Mouse (Mus musculus): ENCODE measurements around the gene Neurod4.
"Not testable (repeated sequence)": the region's sequence is repeated elsewhere in the genome, so short reads cannot be mapped to it uniquely, and the experiment has no call there.

Gene Neurod4

DNA sequence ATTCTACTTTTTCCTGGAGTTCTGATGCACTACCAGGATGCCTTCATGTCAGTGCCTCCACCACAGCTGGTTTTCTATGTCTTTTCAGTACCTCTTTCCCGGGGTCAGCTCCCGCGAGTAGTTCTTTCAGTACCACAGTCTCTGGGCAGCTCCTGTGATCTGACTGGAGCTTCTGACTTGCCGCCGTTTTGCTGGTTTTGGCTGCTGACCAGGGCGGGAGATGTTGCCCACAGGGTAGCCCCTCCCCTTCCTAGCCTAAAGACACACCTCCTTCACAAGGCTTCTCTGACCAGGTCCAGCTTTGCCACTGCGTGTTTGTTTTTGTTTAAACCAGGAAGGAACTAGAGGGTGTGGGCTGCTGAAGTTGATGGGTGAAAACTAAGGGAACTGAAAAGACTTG, at the start of gene Neurod4:
Gene Neurod4, minus strand, starts transcription at position 175 of the 400 bp plus-strand sequence.
- no peak for DNase-seq (ENCODE audit: low spot score)

DNA sequence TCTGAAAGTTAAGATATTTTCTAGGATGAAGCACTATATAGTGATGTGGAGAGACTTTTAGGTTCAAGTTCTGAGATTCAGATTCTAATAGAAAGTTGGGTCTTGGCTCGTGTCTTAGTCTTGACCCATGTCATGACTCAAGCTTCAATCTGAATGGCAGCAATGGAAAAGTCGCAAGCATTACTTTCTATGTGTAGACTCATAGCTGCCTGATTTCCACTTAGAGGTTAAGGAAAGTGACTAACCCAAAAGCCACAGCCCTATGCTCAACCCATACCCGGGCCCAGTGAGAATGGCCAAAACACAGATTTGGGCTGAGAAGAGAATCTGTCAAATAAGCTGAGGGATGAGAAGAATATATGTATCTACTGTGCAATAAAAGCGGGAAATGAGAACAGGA, 44.2 kb upstream of the Neurod4 start:
- no peak for DNase-seq (ENCODE audit: low spot score)

DNA sequence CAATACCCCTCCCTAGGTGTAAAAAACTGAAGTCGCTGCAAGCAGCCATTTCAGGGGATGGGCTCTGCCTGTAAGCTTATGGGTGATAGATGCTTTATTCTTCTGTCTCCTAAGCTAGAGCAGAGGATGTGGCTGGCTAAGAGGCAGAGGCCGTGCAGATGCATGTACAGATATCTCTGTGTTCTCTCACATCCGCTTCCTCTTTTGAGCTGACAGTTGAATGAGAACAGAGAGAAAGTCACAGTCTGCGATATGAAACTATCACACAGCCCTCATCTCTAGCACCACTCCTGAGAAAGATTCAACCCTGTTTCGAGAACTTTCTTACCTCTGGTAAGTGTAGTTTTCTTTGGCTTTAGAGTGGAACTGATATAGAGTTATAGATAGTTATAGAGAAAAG, 42.6 kb upstream of the Neurod4 start, which contains the start of gene Tespa1:
Gene Tespa1, plus strand, starts transcription at position 234 of the 400 bp plus-strand sequence.
- no peak for DNase-seq (ENCODE audit: low spot score)

DNA sequence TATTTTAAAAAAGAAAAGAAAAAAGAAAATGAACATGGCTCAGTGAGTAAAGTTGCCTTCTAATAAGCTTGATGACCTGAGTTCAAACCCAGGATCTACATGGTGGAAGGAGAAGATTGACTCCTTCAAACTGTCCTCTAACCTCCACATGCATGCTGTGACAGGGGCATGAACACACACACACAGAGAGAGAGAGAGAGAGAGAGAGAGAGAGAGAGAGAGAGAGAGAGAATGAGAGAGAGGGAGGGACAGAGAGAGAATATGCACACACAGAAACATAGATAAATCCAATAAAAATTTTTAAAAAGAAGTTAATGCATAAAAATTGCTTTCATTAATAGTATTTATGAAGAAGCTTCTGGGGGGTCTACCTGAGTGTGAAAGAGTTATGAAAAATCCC, 42.0 kb upstream of the Neurod4 start:
- DNase-seq (ENCODE audit: low spot score): no peak

DNA sequence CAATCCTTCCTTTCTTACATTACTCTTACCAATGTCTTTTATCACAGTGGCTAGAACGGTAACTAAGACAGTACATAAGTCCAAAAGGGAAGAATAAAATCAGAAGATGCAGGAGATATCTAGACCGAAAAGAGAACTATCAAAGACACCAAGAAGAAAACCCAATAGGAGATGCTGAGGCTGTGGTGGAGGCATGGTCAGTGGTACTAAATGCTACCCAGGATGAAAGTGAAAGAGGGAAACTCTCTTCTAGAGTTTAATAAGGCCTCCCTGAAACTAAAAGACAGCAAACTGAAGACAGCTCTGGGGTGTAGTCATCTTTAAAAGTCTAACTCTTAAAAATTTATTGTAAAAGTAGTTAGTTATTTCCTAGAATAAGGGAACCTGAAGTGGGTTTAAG, 40.7 kb upstream of the Neurod4 start:
- DNase-seq (ENCODE audit: low spot score): no peak

DNA sequence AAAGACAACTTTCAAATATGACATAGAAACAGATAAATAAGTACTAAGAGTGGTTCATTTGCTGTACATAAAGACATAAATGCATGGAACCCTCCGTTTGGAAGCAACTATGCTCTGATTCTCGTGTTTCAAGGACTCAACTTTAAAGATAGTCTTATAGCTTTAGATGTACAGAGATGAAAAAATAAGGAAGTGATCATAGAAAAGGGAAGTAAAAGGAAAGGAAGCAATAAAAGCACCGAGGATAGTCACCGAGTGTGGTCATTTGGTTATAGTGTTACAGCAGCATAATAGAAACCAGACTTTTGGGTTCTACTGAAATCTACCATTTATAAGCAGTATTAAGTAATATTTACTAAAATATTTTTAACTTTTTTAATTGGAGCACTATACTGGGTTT, 38.7 kb upstream of the Neurod4 start:
- DNase-seq (ENCODE audit: low spot score): no peak

DNA sequence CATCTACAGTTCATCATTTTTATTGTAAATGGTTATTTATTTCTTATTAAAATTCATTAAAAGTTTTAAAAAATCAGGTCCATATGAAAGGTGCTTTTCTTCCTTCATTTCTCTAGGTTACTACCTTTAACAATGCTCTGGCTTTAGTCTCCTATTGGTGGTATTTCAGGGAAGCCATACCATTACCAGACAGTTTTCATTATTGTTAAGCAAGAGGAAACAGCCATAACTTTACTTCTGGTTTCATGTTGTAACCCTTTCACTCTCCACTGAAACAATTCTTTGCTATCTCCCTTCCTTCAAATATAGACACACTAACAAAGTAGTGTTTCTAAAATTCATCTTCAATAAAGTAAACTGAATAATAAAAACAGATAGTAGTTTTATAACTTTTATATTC, 35.8 kb upstream of the Neurod4 start:
- no peak for DNase-seq (ENCODE audit: low spot score)

DNA sequence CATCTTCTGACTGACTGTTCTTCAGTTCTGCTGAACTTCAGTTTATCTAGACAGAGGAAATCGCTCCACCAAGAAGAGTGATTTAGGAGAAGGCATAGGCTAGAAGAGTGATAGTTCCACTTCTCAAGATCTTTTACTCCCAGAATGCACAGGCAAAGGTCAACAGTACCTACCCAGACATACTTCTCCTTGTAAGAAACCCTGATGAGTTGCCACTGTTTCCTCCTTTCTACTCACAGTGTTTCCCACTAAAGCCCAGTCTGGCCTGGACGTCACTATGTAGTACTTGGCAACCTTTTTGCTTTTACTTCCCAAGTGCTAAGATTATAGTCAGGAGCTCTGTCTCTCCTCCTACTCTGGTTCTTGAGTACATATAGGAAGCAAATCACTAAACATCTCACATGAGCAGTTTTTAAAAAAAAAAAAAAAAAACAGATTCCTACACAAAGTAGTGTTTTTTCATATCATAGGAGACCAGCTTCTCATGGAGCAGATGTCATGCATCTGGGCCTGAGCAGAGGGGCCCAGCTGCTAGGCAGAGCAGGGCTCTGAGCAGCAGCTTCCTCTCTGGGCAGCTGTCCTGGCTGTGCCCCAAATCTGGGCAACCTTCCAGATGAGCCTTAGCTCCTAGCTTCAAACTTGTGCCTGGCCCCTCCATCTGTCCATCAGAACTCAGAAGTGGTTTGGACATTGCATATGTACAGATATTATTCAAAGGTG, 34.2 kb upstream of the Neurod4 start:
- DNase-seq (ENCODE audit: low spot score): no peak

DNA sequence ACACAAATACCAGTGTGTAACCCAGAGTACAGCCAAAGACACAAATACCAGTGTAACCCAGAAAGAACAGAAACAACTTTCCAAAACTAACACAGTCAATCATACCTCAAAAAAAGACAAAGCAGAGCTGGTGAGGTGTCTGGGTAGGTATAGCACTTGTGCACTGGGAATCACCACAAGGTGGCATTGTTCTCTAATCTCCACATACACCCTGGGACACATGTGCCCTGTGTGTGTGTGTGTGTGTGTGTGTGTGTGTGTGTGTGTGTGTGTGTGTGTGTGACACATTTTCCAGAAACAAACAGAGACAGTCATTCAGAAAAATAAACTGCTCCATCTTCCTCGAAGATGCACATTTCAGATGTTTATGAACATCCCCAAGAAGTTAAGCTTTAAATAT, 33.5 kb upstream of the Neurod4 start:
- DNase-seq (ENCODE audit: low spot score): no peak

DNA sequence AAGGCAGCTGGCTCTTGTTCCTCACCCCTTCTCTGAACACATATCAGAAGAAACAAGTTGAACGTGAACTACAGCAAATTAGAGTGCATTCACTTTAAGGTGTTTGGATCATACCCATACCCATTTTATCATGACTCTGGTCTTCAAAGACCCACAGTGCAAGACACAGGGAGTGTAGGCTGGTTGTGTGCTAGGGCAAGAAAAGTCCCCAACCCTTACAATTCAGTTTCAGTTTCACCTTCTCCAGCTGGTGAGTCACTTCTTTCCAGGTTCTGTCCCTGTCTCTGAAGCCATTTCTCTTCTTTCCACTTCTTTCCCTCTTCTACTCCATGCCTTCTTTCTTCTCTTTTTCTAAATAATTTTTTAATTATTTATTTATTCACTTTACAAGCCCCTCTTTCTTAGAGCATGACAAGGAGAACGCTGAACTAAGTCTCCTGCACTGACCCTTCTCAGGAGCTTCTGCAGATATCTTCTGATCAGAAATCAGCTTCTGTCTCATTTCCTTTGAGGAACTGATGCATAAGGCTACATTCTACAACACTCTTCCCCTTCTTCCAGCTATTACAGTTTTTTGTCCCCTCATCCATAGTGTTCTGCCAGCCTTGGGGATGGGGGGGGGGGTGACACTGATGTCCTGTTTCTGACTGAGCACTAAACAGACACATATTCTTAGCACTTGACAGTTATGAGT, 31.6 kb upstream of the Neurod4 start:
- no peak for DNase-seq (ENCODE audit: low spot score)

DNA sequence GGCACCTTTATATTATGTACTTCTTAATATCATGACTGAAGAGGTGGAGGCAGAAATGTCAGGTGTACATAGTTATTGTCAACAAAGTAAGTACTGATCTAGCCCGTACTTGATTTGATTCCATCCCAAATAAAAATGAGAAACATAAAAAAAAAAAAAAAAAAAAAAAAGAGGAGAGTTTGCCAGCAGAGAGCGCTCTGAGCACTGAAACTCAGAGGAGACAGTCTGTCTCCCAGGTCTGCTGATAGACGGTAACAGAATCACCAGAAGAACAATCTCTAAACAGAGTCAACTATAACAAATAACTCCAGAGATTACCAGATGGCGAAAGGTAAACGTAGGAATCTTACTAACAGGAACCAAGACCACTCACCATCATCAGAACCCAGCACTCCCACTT, 24.1 kb upstream of the Neurod4 start:
- DNase-seq (ENCODE audit: low spot score): not testable (repeated sequence)

DNA sequence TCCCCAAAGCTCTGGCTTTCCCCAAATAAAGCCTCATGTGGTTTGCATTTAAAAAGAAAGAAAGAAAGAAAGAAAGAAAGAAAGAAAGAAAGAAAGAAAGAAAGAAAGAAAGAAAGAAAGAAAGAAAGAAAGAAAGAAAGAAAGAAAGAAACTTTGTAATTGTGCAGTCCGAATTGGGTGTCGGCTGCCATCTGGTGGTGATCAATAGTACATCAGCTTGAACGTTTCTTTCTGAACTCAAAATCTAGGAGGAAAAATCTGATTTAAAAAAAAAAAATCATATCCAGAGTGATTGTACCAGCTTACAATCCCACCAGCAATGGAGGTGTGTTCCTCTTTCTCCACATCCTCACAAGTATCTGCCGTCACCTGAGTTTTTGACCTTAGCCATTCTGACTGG, 18.7 kb upstream of the Neurod4 start:
- DNase-seq (ENCODE audit: low spot score): not testable (repeated sequence)

DNA sequence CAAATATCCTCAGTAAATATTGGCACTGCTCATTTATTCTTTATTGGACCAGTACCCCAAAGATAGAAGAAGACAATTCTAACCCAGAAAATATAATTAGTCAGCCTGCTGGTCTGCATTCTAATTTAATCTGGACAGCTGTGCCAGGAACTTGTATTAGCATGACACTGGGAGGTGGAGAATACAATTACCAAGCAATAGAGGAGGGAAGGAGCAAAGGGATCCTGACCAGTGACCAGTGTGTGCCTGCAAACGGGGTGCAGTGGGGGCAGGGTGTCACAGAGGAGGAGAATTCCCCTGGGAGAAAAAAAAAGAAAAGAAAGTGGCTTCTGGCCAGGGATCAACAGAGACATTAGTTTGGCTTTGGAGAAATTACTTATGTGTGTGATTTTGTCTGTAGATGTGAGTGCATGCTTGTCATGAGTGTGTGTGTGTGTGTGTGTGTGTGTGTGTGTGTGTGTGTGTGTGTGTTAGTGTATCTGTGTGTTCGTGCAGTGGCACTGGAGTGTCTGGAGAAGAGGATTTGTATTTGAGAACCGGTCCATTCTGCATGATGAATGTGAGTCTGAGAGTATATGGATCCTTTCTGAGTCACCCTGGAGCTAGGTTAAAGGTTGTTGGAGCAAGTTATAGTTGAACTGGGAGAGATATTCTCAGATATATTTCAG, 13.8 kb upstream of the Neurod4 start:
- DNase-seq (ENCODE audit: low spot score): no peak

DNA sequence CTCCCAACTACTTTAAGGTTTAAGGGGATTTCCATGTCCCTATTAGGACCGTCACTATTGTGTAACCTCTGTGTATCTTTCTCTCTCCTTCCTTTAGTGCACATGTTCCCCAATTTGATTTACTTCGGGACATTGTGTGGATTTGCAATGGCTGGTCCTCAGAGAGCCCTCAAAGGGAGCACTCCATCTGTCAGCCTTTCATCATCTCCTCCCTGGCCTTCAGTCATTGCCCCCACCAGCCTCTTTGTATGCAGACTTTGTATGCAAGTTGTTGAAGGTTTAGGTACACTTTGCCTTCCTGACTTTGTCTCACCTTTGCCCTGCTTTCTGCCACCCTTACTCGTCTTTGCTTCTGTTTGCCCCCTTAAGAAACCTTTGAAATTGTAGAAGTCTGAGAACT, 8.0 kb upstream of the Neurod4 start:
- no peak for DNase-seq (ENCODE audit: low spot score)

DNA sequence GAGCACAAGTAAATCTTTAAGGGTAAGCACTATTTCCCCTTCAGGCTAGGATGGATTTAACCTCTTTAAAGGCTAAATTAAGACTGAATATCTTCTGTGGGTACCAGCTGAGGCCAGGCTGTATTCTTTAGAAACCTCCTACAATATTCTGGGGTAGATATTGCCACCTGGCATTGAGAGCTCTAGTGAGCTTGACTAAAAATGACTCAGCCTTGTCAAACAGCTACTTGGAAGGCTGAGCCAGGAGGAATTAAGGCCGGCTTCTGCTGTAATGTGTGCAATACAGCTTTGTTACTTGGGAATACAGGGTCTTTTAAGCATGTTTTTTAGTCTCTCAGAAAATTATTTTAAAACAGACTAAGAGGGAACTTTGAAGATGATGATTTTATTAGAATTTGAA, 7.2 kb upstream of the Neurod4 start:
- peak; percentile 16 for DNase-seq (ENCODE audit: low spot score)

DNA sequence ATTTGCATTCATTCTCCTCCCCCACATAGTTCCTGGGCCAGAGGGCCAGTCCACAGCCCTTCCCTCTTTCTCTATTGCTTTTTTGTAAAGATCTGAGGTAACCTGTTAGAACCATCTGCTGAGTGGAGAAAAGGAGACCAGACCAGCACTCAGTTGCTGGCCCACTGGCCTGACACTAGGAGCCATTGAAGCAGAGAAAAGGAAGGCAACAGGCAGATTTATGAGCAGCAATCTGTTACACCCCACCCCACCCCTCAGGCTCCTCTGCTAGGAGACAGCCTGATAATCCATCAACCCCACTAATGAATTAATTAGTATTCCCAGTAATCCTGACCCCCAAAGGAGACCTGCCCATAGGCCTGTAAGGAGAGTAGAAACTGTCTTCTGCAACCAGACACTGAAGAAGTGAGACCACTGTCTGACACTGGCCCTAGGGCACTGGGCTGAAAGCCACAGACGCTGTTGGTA, 2.0 kb upstream of the Neurod4 start:
- DNase-seq (ENCODE audit: low spot score): no peak

DNA sequence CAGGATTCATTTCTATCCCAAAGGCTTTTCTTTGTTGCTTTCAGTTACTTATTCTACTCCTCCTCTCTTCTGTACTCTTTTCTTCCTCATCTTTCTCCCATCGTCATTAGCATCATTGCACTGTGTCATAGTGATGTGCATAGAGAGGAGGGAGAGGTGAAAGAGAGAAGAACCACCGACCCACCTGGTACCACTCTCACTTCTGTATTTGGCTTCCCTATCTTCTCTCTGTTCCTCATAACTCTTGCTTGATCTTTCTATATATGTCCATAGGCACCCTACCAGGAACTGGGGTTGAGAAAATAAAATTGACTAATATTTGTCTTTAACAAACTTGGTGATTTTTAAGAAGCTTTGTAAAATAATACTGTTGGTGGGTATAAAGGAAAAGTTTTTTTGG, 3.5 kb downstream of the Neurod4 start:
- no peak for DNase-seq (ENCODE audit: low spot score)

DNA sequence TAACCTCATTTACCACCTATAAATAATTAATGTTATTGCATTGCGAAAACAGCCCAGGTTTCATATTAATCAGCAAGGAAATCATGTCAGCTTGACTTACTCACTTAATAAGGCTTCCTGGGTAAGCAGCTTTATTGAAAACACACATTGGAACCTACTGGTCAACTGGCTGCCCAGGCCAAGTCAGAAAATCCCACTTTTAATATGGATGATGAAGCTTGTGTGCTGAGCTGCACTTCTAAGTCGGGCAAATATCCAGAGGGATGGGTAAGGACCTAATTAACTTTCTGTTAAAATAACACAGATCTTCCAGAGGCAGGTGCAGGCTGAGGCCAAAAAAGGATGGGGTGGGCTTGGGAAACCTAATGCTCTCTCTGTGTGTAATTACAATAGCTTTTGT, 4.3 kb downstream of the Neurod4 start:
- DNase-seq (ENCODE audit: low spot score): no peak

DNA sequence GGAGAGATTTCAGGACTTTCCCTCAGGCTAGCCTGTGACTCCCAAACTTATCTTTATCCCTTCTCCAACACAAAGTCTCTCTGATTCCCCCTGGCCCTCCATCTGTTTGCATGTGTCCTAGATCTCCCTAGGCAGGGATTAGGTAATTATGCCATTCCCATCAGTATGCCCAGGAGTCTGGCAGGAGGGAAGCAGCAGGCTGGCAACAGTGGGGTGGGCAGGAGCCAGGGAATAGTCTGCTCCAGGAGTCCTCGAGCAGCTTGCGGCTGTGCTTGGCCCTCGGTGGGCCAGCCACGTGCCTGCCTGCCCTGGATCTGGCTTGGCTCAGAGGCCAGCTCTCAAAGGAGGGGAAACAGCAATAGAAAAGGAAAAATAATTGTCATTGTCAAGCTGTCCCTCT, 16.8 kb downstream of the Neurod4 start:
- peak; percentile 4 for DNase-seq (ENCODE audit: low spot score)

DNA sequence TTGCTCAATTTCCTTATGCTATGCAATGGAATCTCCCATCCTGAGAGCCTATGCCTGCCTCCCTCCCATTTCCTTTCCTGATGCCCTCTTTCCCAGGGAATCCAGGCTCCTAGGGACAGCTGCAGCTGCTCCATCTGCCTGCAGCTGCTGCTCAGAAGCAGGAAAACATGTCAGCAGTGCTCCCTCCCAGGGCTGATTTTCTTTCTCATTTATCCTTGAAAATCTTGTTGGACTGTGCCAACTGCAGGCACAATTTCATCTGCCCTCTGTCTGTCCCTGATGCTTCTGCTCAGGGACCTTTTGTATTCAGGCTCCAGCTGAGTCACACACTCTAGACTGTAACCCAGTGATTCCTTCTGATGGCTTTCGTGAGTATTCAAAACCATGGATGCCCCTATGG, 20.6 kb downstream of the Neurod4 start:
- DNase-seq (ENCODE audit: low spot score): no peak

DNA sequence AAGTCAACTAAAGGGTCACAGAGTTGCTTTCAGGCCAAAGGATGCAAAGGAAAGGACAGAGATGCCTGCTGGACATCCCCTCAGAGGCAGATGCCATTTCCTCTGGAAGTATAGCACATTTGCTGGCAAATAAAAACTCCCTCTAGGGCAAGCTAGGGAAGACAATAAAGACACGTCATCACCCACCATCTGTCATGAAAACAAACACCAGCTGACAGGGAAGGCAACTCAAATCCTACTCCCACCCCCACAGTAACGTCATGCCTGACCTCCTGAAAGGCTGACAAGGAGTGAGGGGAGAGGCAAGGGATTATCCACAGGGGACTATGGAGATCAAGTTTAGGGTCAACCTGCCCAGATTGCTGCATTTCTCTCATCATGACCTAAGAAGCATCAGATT, 35.8 kb downstream of the Neurod4 start:
- no peak for DNase-seq (ENCODE audit: low spot score)

DNA sequence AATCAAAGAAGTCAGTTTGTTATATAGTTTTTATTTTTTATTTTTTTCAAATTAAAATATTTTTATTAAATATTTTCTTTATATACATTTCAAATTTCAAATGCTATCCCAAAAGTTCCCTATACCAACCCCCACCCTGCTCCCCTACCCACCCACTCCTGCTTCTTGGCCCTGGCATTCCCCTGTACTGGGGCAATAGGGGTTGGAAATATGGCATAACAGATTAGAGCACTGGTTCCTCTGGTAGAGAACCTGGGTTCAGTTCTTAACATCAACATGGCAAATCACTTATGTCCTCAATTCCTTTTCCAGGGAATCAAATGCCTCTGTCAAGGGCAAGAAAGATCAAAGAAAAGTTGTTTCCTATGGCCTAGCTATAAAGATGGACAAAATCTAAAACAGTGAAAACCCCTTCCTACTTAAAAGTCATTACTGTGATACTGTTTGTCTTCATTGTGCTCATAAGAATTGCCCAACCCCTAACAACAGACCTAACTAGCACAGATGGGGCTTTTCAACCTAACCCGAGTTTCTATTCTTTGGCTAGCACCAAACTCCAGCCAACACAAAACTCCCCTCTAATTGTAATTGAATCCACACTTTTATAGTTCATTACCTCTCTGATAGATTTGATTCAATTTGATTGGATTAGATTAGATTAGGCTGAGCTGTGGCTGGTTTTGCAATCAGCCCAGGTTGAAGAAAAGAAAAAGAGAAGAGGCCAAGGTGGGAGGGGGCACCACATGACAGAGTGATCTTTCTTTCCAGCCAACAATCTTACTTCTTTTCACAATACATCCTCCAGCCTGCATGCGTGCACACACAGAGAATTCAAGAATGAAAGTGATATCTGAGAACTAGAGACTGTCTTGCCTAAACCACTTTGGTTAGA, 41.5 kb downstream of the Neurod4 start:
- DNase-seq (ENCODE audit: low spot score): no peak
